Mouse (Mus musculus): ENCODE results near the gene Poldip2. TPM values are rescaled to one million over a fixed set of nuclear protein-coding genes. Genes with fewer than 3 reads are reported as not detected.

The Poldip2 gene
- polyA plus RNA-seq, 1 experiment, result 190 TPM

Other genes with a start within 250 kb of the Poldip2 start
- gene BC030499, start 221.4 kb upstream of the Poldip2 start, polyA plus RNA-seq (2012; ENCODE audit: insufficient read depth, insufficient read length, missing spikeins), result not detected in 2 replicates
- 0.29 and 0.87 TPM in 2 replicates for gene Spag5, start 210.7 kb upstream of the Poldip2 start, polyA plus RNA-seq (2012; ENCODE audit: insufficient read depth, insufficient read length, missing spikeins)
- gene Aldoc, start 189.2 kb upstream of the Poldip2 start, polyA plus RNA-seq (2012; ENCODE audit: insufficient read depth, insufficient read length, missing spikeins), result 1.9 and 2.3 TPM in 2 replicates
- gene Pigs, start 183.8 kb upstream of the Poldip2 start, polyA plus RNA-seq (2012; ENCODE audit: insufficient read depth, insufficient read length, missing spikeins), result 14.4 and 19.7 TPM in 2 replicates
- 16.9 and 30.7 TPM in 2 replicates for gene Unc119, start 168.7 kb upstream of the Poldip2 start, polyA plus RNA-seq (2012; ENCODE audit: insufficient read depth, insufficient read length, missing spikeins)
- gene Foxn1, start 125.6 kb upstream of the Poldip2 start, polyA plus RNA-seq (2012; ENCODE audit: insufficient read depth, insufficient read length, missing spikeins), result not detected in 2 replicates
- not detected in 2 replicates for gene Slc13a2, start 90.0 kb upstream of the Poldip2 start, polyA plus RNA-seq (2012; ENCODE audit: insufficient read depth, insufficient read length, missing spikeins)
- 9.2 and 11.8 TPM in 2 replicates for gene Slc46a1, start 46.5 kb upstream of the Poldip2 start, polyA plus RNA-seq (2012; ENCODE audit: insufficient read depth, insufficient read length, missing spikeins)
- gene Sarm1, start 14.4 kb upstream of the Poldip2 start, polyA plus RNA-seq (2012; ENCODE audit: insufficient read depth, insufficient read length, missing spikeins), result not detected in 2 replicates
- 6.4 and 10.8 TPM in 2 replicates for gene Vtn, start 13.1 kb upstream of the Poldip2 start, polyA plus RNA-seq (2012; ENCODE audit: insufficient read depth, insufficient read length, missing spikeins)
- not detected in 2 replicates for gene Sebox, start 8.7 kb upstream of the Poldip2 start, polyA plus RNA-seq (2012; ENCODE audit: insufficient read depth, insufficient read length, missing spikeins)
- 21.4 and 27.2 TPM in 2 replicates for gene Tmem199, start within 50 bp of the Poldip2 start, polyA plus RNA-seq (2012; ENCODE audit: insufficient read depth, insufficient read length, missing spikeins)
- 25.2 and 30.1 TPM in 2 replicates for gene Tnfaip1, start 24.1 kb downstream of the Poldip2 start, polyA plus RNA-seq (2012; ENCODE audit: insufficient read depth, insufficient read length, missing spikeins)
- 67.3 and 75.5 TPM in 2 replicates for gene Ift20, start 24.2 kb downstream of the Poldip2 start, polyA plus RNA-seq (2012; ENCODE audit: insufficient read depth, insufficient read length, missing spikeins)
- gene Tmem97, start 38.6 kb downstream of the Poldip2 start, polyA plus RNA-seq (2012; ENCODE audit: insufficient read depth, insufficient read length, missing spikeins), result 14.8 and 20.7 TPM in 2 replicates
- 16.8 and 20.5 TPM in 2 replicates for gene Nlk, start 185.2 kb downstream of the Poldip2 start, polyA plus RNA-seq (2012; ENCODE audit: insufficient read depth, insufficient read length, missing spikeins)
- gene Ccnq, start 239.5 kb downstream of the Poldip2 start, polyA plus RNA-seq (2012; ENCODE audit: insufficient read depth, insufficient read length, missing spikeins), result 14.9 and 23.2 TPM in 2 replicates